Mouse (Mus musculus) heart, embryonic 14.5 days (tissue): ENCODE measurements at regions not wholly inside any gene's neighbourhood (a gene's known extent, or its start where the extent isn't known, plus 50 kb on each side); places are given as distances from the start of the nearest gene placed in this dataset.

Experiments
- ATAC-seq: fragments of 200-750 bp; cut with Nextera tagmentation; 2 replicates; pipeline ENCODE4 v1.8.0; 2017; ENCODE audit warnings: low read depth, moderate TSS enrichment; ENCODE audit not compliant: insufficient number of reproducible peaks, insufficient read depth, low FRiP score
- H3K27ac ChIP-seq, 2 experiments: fragments of 200-500 bp in 1 of 2; fragments of 300-500 bp in 1 of 2; sonication (generic) in 1 of 2; replicated peaks in 1 of 2; 2 replicates each; pipeline ENCODE4 v1.5.1; 2012 to 2014; ENCODE audit warnings: low read depth in 2 of 2, low read length in 2 of 2, control low read depth in 1 of 2, mild to moderate bottlenecking in 1 of 2, mixed read lengths in 1 of 2; ENCODE audit not compliant: control insufficient read depth in 1 of 2, insufficient read depth in 1 of 2
- H3K27me3 ChIP-seq: fragments of 300-500 bp; sonication (generic); 2 replicates; pipeline ENCODE4 v1.6.1; 2014; ENCODE audit warnings: mild to moderate bottlenecking, low read length, control low read depth; ENCODE audit not compliant: control insufficient read depth, insufficient read depth
- H3K36me3 ChIP-seq: fragments of 300-500 bp; sonication (generic); 2 replicates; pipeline ENCODE4 v1.6.1; 2014; ENCODE audit warnings: mild to moderate bottlenecking, control low read depth, low read length, mixed read lengths; ENCODE audit not compliant: control insufficient read depth, insufficient read depth
- H3K4me1 ChIP-seq, 2 experiments: fragments of 200-500 bp in 1 of 2; fragments of 300-500 bp in 1 of 2; sonication (generic) in 1 of 2; 2 replicates each; pipeline ENCODE4 v1.6.1; 2012 to 2014; ENCODE audit warnings: low read length in 2 of 2, control low read depth in 1 of 2, mixed read lengths in 1 of 2; ENCODE audit not compliant: control insufficient read depth in 2 of 2, insufficient read depth in 2 of 2
- H3K4me2 ChIP-seq: fragments of 300-500 bp; sonication (generic); 2 replicates; pipeline ENCODE4 v1.6.1; 2014; ENCODE audit warnings: mild to moderate bottlenecking, low read length
- H3K4me3 ChIP-seq, 2 experiments: fragments of 200-500 bp in 1 of 2; fragments of 300-500 bp in 1 of 2; sonication (generic) in 1 of 2; 2 replicates each; pipeline ENCODE4 v1.5.1; 2012 to 2014; ENCODE audit warnings: low read length in 2 of 2, mild to moderate bottlenecking in 2 of 2, control low read depth in 1 of 2, low read depth in 1 of 2, moderate library complexity in 1 of 2; ENCODE audit not compliant: control insufficient read depth in 1 of 2, insufficient read depth in 1 of 2
- H3K9ac ChIP-seq: fragments of 300-500 bp; sonication (generic); 2 replicates; pipeline ENCODE4 v1.6.1; 2014; ENCODE audit warnings: mild to moderate bottlenecking, low read length
- H3K9me3 ChIP-seq: fragments of 300-500 bp; sonication (generic); 2 replicates; pipeline ENCODE4 v1.6.1; 2016; ENCODE audit warnings: low read length, control low read depth; ENCODE audit not compliant: control insufficient read depth
- WGBS: fragments of 180-500 bp; shearing (Covaris S2); extraction: QIAGEN DNeasy Blood & Tissue Kit; methylation state at CpG from one replicate; pipeline ENCODE4 v1.1.7; 2014; 5-methylcytosine and 5-hydroxymethylcytosine counted together

DNA sequence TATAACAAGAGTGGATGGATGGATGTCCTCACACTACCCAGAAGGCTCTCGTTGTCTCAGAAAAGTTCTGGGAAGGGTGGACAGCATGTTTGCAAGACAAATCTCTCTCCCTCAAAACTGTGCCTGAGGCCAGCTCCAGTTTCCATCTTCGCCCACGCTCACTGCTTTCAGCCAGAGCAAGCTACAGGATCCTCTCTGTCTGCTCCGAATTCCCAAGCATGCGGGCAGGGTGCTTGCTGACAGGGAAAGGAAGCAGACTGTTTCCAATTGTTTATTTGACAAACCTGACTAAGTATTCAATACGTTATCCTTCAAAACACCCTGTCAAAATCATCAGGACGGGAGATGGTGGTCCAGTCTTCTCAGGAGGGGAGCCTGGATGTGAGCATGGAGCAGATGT lies 558.8 kb downstream of the Tbc1d22a start:
- Histone ChIP-seq H3K9me3 (no peaks in the 10 kb centered on the region), H3K4me1 (no peaks in the 10 kb centered on the region), H3K36me3 (no peaks in the 10 kb centered on the region), H3K4me2 (no peak overlapping the region), H3K9ac (no peak overlapping the region), H3K27me3 (no peaks in the 10 kb centered on the region), H3K4me3 (no peak overlapping the region), H3K27ac (no peak overlapping the region)
- WGBS = 63% methylated on average over 7 of the region's 7 CpGs
- ATAC-seq = no peak

GRCm38 (mm10) chr15:86777998-86778397 lies 563.7 kb downstream of the Tbc1d22a start:
- ATAC-seq = no peak
- Histone ChIP-seq H3K27ac (no peak overlapping the region), H3K4me2 (no peak overlapping the region), H3K4me1 (no peaks in the 10 kb centered on the region), H3K9ac (no peak overlapping the region), H3K36me3 (no peaks in the 10 kb centered on the region), H3K4me3 (no peak overlapping the region), H3K27me3 (no peaks in the 10 kb centered on the region), H3K9me3 (no peaks in the 10 kb centered on the region)
- 76% methylated on average over 11 of the region's 11 CpGs for WGBS

- Histone ChIP-seq H3K27ac (no peak overlapping the region), H3K36me3 (no peaks in the 10 kb centered on the region), H3K4me2 (no peak overlapping the region), H3K27me3 (no peaks in the 10 kb centered on the region), H3K9me3 (no peaks in the 10 kb centered on the region), H3K9ac (no peak overlapping the region), H3K4me3 (no peak overlapping the region), H3K4me1 (no peaks in the 10 kb centered on the region)
- 88% methylated on average over 11 of the region's 11 CpGs for WGBS
- ATAC-seq = no peak
Observed at GRCm38 (mm10) chr15:86781160-86781559, 566.9 kb downstream of the Tbc1d22a start.

DNA sequence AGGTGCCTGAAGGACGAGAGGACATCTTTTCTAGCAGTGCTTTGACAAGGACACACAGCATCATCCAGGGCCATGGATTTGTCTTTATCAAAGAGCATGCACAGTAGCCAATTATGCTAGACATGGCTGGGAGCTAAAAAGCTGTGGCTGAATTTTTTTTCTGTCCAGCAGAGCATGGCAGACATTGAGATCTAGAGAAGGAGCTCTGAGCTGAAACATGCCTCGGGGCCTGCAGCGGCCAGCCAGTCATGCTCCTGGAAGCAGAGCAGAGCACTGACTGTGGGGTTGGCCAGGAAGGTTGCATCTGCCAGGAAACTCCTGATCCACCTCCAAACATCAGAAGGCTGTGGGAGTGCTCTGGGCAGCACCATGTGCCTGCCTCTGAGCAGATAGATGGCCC lies 580.5 kb downstream of the Tbc1d22a start:
- WGBS = 70% methylated on average over 3 of the region's 3 CpGs
- no peak for ATAC-seq
- no peak overlapping the region for H3K4me3 ChIP-seq
- H3K9ac ChIP-seq = no peak overlapping the region
- no peaks in the 10 kb centered on the region for H3K9me3 ChIP-seq
- H3K4me2 ChIP-seq = no peak overlapping the region
- H3K36me3 ChIP-seq = no peaks in the 10 kb centered on the region
- no peaks in the 10 kb centered on the region for H3K4me1 ChIP-seq
- H3K27me3 ChIP-seq = no peaks in the 10 kb centered on the region
- no peak overlapping the region for H3K27ac ChIP-seq

DNA sequence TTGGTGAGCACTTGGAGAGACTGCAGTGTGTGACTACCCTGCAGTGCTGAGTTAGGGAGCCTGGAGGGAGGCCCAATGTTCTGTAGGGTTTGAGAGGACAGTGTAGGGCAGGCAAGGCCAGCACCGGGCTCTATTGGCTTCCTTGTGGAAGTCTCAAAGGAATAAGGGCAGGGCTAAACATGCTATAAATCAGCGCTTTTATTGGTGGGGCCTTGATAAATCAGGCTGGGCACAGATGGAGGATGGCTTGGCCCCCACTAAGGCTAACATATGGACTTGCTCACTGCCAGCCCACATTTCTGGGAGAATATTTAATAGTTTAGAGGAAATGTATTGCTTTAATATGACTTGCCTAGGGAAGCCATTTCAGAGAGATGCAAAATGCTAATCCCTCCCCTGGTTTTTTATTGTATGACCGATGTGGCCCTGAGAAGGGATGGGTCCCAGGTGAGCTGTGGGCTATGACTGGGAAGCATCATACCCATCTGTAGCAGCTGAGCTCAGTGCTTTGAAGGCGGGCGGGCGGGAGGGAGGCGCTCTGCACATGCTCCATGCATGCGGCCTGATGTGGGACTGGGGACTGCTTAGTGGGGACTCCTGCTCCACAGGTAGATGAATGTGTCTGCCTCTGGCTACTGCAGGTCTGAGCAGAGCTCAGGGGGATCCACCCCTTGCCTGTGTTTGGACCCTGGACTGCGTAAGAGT lies 584.4 kb downstream of the Tbc1d22a start:
- H3K4me1 ChIP-seq = no peaks in the 10 kb centered on the region
- H3K4me2 ChIP-seq = no peak overlapping the region
- no peak overlapping the region for H3K27ac ChIP-seq
- no peaks in the 10 kb centered on the region for H3K36me3 ChIP-seq
- no peak overlapping the region for H3K4me3 ChIP-seq
- 87% methylated on average over 9 of the region's 9 CpGs for WGBS
- no peak overlapping the region for H3K9ac ChIP-seq
- no peak for ATAC-seq
- no peaks in the 10 kb centered on the region for H3K27me3 ChIP-seq
- no peaks in the 10 kb centered on the region for H3K9me3 ChIP-seq

DNA sequence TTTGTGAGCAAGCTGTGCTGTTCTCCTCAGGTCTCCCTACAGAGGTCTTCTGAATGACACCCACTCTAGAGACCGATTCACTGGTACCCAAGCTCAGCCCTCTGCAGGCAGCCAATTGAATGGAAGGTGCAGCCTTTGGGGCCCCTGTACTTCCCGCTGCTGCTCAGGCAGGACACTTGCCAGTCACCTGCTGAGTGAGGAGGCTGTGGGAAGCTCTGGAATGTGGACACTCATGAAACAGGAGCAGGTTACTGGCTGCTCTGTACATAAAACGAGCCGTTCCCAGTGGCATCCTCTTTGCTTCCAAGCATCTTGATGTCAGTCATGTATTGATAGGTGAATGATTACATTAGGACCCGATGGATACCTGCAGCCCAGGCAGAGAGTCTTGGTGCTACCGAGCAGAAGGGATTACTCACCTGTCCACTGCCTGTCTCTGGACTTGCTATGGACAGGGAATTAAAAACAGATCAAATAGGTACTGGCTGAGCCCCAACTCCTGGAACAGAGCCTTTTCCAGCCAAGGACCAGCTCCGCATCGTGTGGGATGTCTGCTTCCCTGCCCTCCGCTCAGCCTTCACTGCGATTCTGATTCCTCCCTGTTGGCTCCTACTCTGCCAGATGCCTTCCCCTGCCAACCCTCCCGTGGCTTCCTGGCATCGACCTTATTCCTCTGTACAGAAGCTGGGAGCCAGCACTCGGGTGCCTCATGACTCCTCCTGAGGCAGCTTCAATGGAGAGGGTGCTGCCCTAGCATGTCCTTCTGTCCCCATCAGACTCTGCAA lies 593.2 kb downstream of the Tbc1d22a start:
- ATAC-seq = no peak
- H3K36me3 ChIP-seq = no peaks in the 10 kb centered on the region

DNA sequence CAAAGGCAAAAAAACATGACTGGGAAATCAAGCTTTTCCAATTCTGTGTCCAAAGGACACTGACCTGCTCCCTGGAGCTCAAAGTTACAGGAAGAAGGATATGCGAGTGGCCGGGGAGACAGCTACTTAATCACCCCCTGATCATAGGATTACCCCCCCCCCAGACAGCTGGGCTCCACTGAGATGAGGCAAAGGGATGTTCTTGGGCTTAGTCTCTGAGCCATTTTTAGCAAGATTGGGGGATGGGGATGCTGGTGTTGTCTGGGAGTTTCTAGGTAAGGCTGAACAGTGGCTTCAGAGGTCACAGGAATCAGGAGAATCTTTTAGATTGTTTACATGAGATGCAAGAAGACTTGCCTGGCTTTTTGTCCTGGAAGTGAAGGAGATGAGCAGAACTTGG lies 597.6 kb downstream of the Tbc1d22a start:
- no peak overlapping the region for H3K27ac ChIP-seq
- H3K4me3 ChIP-seq = no peak overlapping the region
- WGBS = 33% methylated on average over 2 of the region's 2 CpGs
- no peak overlapping the region for H3K9ac ChIP-seq
- H3K27me3 ChIP-seq = no peaks in the 10 kb centered on the region
- no peaks in the 10 kb centered on the region for H3K9me3 ChIP-seq
- H3K36me3 ChIP-seq = no peaks in the 10 kb centered on the region
- H3K4me1 ChIP-seq = no peaks in the 10 kb centered on the region
- H3K4me2 ChIP-seq = no peak overlapping the region
- no peak for ATAC-seq

More for the DNA sequence above, 593.2 kb downstream of the Tbc1d22a start:
- no peak overlapping the region for H3K4me2 ChIP-seq
- WGBS = 71% methylated on average over 13 of the region's 13 CpGs
- no peak overlapping the region for H3K9ac ChIP-seq
- H3K4me1 ChIP-seq = no peaks in the 10 kb centered on the region
- H3K27me3 ChIP-seq = no peaks in the 10 kb centered on the region
- H3K27ac ChIP-seq = no peak overlapping the region
- no peaks in the 10 kb centered on the region for H3K9me3 ChIP-seq
- no peak overlapping the region for H3K4me3 ChIP-seq
